Mouse (Mus musculus) kidney, adult 11 months (tissue): Measurements from ENCODE around the gene Stk38l.

Experiments
- DNase-seq: peaks from one replicate; pipeline ENCODE4 v3.0.0; 2022

Stk38l gene

DNA sequence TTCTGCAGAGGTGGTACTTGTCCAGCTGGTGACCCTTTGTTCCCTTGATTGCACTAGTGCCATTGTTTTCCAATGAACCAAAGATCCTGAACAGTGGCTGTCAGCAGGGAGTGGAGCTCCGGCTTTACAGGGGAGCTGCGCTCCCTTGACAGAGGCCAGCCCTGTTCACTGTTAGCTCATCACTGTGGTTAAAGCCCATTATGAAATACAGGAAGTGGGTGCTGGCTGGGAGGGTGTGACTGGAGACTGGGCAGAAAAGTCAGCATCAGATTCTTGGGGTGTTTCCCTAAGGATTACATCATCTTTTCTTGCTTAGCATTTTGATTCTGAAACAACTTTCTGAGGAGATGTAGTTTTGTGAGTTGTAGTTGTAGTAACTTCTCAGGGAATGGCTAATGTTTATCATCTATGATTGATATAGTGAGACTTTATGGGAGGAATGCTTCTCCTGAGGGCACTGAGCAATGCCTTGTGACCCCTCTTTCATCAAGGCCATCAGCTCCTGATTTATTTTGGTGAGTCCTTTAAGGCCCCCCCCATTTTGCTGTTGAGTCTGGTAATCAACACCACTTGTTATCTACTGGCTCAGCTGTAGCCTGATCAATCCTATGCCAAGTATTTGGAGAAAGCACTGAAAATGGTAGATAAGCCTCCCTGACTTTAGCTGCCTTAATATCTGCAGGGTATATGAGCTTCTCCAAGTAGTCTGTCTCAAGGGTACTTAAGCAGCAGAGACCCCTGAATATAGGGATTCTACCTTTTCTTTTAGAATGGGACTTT is 52.0 kb downstream of the Stk38l start:
- DNase-seq, result no peak

GRCm38 (mm10) chr6:146778055-146778454 is 53.3 kb downstream of the Stk38l start:
- DNase-seq, result no peak

DNA sequence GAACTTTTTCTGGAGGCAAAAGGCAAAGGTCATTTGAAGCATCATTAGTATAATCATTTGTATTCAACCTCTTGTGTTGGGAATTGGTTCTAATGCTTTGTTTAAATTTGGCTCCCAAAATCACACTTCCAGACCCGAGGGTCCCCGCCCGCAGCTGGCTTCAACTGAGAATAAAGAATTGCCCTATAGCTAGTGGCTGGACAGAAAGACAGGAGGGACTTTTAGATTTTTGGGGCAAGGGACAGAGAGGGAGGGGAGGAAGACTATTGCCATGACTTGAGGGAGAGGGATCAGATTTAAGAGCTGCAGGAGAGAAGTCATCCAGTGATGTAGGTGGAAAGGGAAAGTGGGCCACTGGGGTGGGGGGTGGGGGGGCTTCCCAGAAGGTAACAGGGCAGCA is 56.8 kb downstream of the Stk38l start:
- DNase-seq, result no peak

DNA sequence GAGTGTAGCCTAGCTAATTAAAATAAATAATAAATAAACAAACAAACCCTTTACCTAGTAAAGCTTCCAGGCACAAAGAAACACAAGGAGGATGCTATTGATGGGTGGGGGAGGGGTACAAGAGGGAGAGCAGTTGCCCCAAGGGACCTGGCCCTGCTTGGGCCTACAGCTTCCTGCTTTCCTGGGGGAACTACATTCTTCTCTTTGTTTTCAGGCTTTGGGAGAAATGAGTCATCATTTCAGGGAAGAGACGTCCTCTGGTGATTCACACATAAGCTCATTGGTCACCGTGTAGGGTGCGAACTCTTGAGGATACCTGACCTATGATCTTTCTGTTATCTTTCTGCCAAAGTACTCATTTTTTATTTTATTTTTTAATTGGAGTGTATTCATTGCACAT is 68.7 kb downstream of the Stk38l start:
- no peak for DNase-seq

- no peak for DNase-seq
Observed at GRCm38 (mm10) chr6:146795166-146795923, 70.5 kb downstream of the Stk38l start.

DNA sequence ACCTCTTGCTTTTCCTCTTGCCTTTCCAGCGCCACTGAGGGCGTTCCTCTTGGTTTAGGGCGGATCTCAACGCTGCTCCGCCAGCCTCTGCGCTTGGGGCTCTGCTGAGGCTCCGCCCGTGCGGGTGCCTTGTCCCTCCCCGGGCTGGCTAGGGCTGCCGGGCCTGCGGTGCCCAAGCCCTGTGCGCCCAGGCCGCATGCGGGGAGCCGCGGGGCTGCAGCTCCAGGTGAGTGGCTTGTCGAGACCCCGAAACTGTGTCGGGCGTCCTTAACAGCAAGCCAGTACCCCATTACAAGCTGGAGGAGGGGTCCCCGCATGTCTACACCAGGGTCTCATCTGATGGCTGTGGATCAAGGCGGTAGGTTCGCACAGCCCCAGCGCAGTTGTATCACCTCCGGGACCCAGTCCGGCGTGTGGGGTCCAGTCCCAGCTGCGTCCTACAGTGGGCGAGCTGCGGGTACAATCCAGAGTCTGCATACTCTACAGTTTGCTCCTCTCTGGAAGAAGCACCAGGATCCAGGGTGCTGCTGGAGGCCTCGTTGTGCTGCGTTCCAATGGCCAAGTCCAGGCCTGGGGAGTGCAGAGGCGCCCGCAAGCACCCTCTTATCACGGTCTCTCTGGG is 71.2 kb downstream of the Stk38l start, which contains the start of gene Arntl2:
Arntl2 (plus strand) TSS at position 132 of the 622 bp plus-strand sequence.
- DNase-seq, result peak; percentile 44

- DNase-seq, result no peak
Observed at GRCm38 (mm10) chr6:146797446-146797845, 72.7 kb downstream of the Stk38l start.

- DNase-seq, result no peak
Observed at GRCm38 (mm10) chr6:146809991-146810390, 85.2 kb downstream of the Stk38l start.

DNA sequence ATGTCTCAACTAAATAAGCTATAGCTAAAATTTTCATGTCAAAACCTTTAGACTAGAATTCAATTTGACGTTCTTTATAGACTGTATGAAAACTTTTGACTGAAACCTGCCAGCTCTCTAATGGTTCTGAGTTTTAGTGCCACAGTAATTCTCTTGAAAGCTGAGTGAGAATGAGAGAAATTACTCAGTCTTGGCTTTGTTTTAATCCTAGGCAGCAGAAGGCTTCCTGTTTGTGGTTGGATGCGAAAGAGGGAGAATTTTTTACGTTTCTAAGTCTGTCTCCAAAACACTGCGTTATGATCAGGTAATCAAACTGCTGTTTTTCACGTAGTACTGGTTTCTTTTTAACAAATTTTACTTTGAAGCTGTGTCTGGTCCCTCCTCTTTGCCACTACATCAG is 88.2 kb downstream of the Stk38l start:
- no peak for DNase-seq

DNA sequence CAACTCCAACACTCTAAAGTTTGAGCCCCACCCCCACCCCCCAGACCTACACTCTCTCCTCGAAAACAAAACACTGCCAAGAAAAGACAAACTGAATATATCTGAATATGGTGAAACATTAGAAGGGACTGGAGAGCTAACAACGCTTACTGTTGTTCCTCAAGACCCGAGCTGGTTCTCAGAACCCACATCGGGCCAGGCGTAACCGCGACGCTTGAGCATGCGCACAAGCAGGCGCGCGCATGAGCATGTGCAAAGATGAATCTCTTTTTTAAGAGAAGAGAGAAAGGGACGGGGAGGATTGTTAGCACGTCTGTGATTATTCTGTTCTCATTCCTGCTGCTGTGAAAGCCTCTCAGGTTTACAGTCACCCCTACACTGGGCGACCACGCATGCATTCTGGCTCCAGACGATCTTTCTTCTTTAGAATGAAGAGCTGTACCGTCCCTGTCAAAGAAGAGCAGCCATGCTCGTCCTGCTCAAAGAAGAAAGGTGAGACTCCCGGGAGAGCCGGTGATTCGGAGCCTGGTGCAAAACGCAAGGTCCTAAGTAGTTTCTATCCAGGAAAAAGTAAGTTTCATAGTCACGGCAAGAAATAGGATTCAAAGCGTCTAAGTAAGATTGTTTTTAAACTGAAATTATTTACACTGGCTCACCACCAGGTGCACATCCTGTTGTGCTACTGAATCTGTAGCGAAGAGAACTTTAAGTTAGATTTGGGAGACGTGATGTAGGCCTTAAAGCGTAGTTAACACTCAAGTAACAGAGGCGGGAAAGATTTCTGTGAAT is 95.6 kb downstream of the Stk38l start:
- no peak for DNase-seq

- no peak for DNase-seq
Observed at GRCm38 (mm10) chr6:146821958-146822357, 97.2 kb downstream of the Stk38l start.

- DNase-seq, result peak; percentile 19
Observed at GRCm38 (mm10) chr6:146824727-146825486, 100.1 kb downstream of the Stk38l start.

GRCm38 (mm10) chr6:146825487-146825773 is 100.6 kb downstream of the Stk38l start:
- no peak for DNase-seq
